Mouse (Mus musculus): ENCODE measurements around the gene Ttc24.

Gene Ttc24

GRCm38 (mm10) chr3:88077441-88077840 lies 663 bp downstream of the Ttc24 start:
- DNase-seq = no peak

- no peak for DNase-seq
These were observed 3.3 kb downstream of the Ttc24 start for GRCm38 (mm10) chr3:88074766-88075165.

- DNase-seq = no peak
These were observed 3.8 kb downstream of the Ttc24 start for GRCm38 (mm10) chr3:88074351-88074750.

GRCm38 (mm10) chr3:88073631-88074030 lies 4.5 kb downstream of the Ttc24 start:
- DNase-seq = no peak

- peak; percentile 76 for DNase-seq
These were observed 6.3 kb downstream of the Ttc24 start for GRCm38 (mm10) chr3:88071783-88072182.

GRCm38 (mm10) chr3:88068386-88068785 lies 9.7 kb downstream of the Ttc24 start:
- no peak for DNase-seq

- peak; percentile 95 for DNase-seq
These were observed 20.0 kb downstream of the Ttc24 start, which contains the start of gene Naxe for GRCm38 (mm10) chr3:88057902-88058696. Gene Naxe, minus strand, starts transcription at chr3:88058495.

GRCm38 (mm10) chr3:88057030-88057429 lies 21.1 kb downstream of the Ttc24 start:
- no peak for DNase-seq

- DNase-seq = no peak
These were observed 28.6 kb downstream of the Ttc24 start for GRCm38 (mm10) chr3:88049532-88049931.

- peak; percentile 82 for DNase-seq
These were observed 35.3 kb downstream of the Ttc24 start, which contains the start of gene Gpatch4 for GRCm38 (mm10) chr3:88042661-88043421. Gene Gpatch4, plus strand, starts transcription at chr3:88043108.

- DNase-seq = no peak
These were observed 42.4 kb downstream of the Ttc24 start for GRCm38 (mm10) chr3:88035561-88036293.

GRCm38 (mm10) chr3:88033506-88033905 lies 44.6 kb downstream of the Ttc24 start:
- no peak for DNase-seq

GRCm38 (mm10) chr3:88030608-88031395 lies 47.3 kb downstream of the Ttc24 start:
- DNase-seq = no peak

- peak; percentile 22 for DNase-seq
These were observed 50.5 kb downstream of the Ttc24 start, which contains the start of gene Hapln2 for GRCm38 (mm10) chr3:88027434-88028186. Gene Hapln2, minus strand, starts transcription at chr3:88027583.

- DNase-seq = no peak
These were observed 51.3 kb downstream of the Ttc24 start for GRCm38 (mm10) chr3:88026823-88027222.

GRCm38 (mm10) chr3:88023192-88024074 lies 54.7 kb downstream of the Ttc24 start:
- no peak for DNase-seq

GRCm38 (mm10) chr3:88022322-88023191 lies 55.5 kb downstream of the Ttc24 start:
- DNase-seq = peak; percentile 94

Measured in liver (tissue).